In genomic region chr7:43563300-43563699, GRCm38 (mm10) we compare ENCODE assay signal across 9 mouse cellular contexts. TPM values are rescaled to one million over a fixed set of nuclear protein-coding genes. Genes with fewer than 3 reads are reported as not detected.
DNase-seq lines count a peak whose midpoint lies in the region; ATAC-seq and TF ChIP-seq lines count a peak whose summit lies in the region.
"Had no signal": no experiment of that assay in that cellular context is flagged by ENCODE, and none has a peak within 500 bp of the region (broad histone marks: within the 10 kb centered on the region; RNA-seq: fewer than 3 reads in every experiment).

No protein-coding gene starts in this region.

- H3K9ac ChIP-seq in lung, embryonic 16.5 days (ENCODE audit: low read length): peak overlapping the region; percentile 83
- H3K9ac ChIP-seq in liver, embryonic 14.5 days (replicated peaks): no peak overlapping the region
- peak overlapping the region; percentile 82 for H3K9ac ChIP-seq in stomach, embryonic 16.5 days (ENCODE audit: low read length)

- WGBS in lung, embryonic 16.5 days: 43% methylated on average over 6 of the region's 6 CpGs
- 34% methylated on average over 6 of the region's 6 CpGs for WGBS in liver, embryonic 14.5 days (ENCODE audit: insufficient replicate concordance)
- 41% methylated on average over 6 of the region's 6 CpGs for whole genome bisulfite sequencing in stomach, embryonic 16.5 days

- peak overlapping the region; percentile 92 for H3K4me2 ChIP-seq in lung, embryonic 16.5 days (ENCODE audit: low read depth, low read length)
- H3K4me2 ChIP-seq in liver, embryonic 14.5 days (ENCODE audit: low read depth): peak overlapping the region; percentile 72; the same call in 1 of the 2 replicates
- peak overlapping the region; percentile 78 for H3K4me2 ChIP-seq in stomach, embryonic 16.5 days (ENCODE audit: low read depth, low read length)

- ATAC-seq in lung, embryonic 16.5 days (ENCODE audit: low read depth): no peak
- peak; percentile 69 for ATAC-seq in granulocyte monocyte progenitor cell, adult 5-6 weeks (replicated peaks; ENCODE audit: poor library complexity, severe bottlenecking)
- no peak for ATAC-seq in liver, embryonic 14.5 days (ENCODE audit: insufficient read depth)
- no peak for ATAC-seq in stomach, embryonic 16.5 days (ENCODE audit: insufficient read depth, low FRiP score)
- ATAC-seq in megakaryocyte-erythroid progenitor cell, adult 5-6 weeks (replicated peaks; ENCODE audit: low FRiP score, low TSS enrichment, poor library complexity, severe bottlenecking): no peak

- TF ChIP-seq CTCF in liver, embryonic 14.5 days (IDR thresholded peaks at IDR 0.05; ENCODE audit: low read depth): no peak

- H3K4me1 ChIP-seq in lung, embryonic 16.5 days (replicated peaks; ENCODE audit: control insufficient read depth, insufficient read depth, low read length): peaks cover 12% of the 10 kb centered on the region
- H3K4me1 ChIP-seq in liver, embryonic 14.5 days (replicated peaks; ENCODE audit: control insufficient read depth in 2 of 2, insufficient read depth in 2 of 2, low read length in 1 of 2): peaks cover 0 to 4% of the 10 kb centered on the region in 2 experiments; a peak in 1 of 4 replicates
- H3K4me1 ChIP-seq in stomach, embryonic 16.5 days (ENCODE audit: control insufficient read depth, insufficient read depth, low read length): peaks cover 7% of the 10 kb centered on the region

- peaks cover 16% of the 10 kb centered on the region for H3K36me3 ChIP-seq in lung, embryonic 16.5 days (ENCODE audit: control insufficient read depth, insufficient read depth, low read length)
- no peaks in the 10 kb centered on the region for H3K36me3 ChIP-seq in liver, embryonic 14.5 days (replicated peaks; ENCODE audit: control insufficient read depth, insufficient read depth, low read depth)
- peaks cover 3% of the 10 kb centered on the region; the same call in 1 of the 2 replicates for H3K36me3 ChIP-seq in stomach, embryonic 16.5 days (ENCODE audit: control insufficient read depth, insufficient read depth, low read length)

- no peaks in the 10 kb centered on the region for H3K9me3 ChIP-seq in lung, embryonic 16.5 days (ENCODE audit: control insufficient read depth, low read length)
- H3K9me3 ChIP-seq in liver, embryonic 14.5 days (ENCODE audit: control insufficient read depth, low read length): no peaks in the 10 kb centered on the region
- no peaks in the 10 kb centered on the region for H3K9me3 ChIP-seq in stomach, embryonic 16.5 days (replicated peaks; ENCODE audit: control insufficient read depth, low read length)

- no peak for DNase-seq in lung, postnatal 36 days
- DNase-seq in liver, embryonic 14.5 days (ENCODE audit: low read depth in 3 of 3, low spot score in 3 of 3): no peak
- no peak for DNase-seq in testis, postnatal 14 days (ENCODE audit: low spot score)
- DNase-seq in adrenal gland, adult 18-20 months (ENCODE audit: low spot score in 2 of 2): no peak

- peaks cover 2% of the 10 kb centered on the region; the same call in 1 of the 2 replicates for H3K27me3 ChIP-seq in lung, embryonic 16.5 days (ENCODE audit: control insufficient read depth, insufficient read depth, low read depth, low read length)
- H3K27me3 ChIP-seq in liver, embryonic 14.5 days (ENCODE audit: control insufficient read depth, insufficient read depth, low read length): no peaks in the 10 kb centered on the region
- no peaks in the 10 kb centered on the region for H3K27me3 ChIP-seq in stomach, embryonic 16.5 days (ENCODE audit: control insufficient read depth, insufficient read depth, low read length)

- H3K4me3 ChIP-seq in lung, embryonic 16.5 days (ENCODE audit: low read length): peak overlapping the region; percentile 80
- no peak overlapping the region for H3K4me3 ChIP-seq in liver, embryonic 14.5 days (ENCODE audit: insufficient read depth in 1 of 2, low read depth in 2 of 2, low read length in 2 of 2)
- peak overlapping the region; percentile 73 for H3K4me3 ChIP-seq in stomach, embryonic 16.5 days (replicated peaks; ENCODE audit: low read length)

- no peak overlapping the region for H3K27ac ChIP-seq in lung, embryonic 16.5 days (ENCODE audit: low read length)
- H3K27ac ChIP-seq in liver, embryonic 14.5 days: no peak overlapping the region
- H3K27ac ChIP-seq in stomach, embryonic 16.5 days (ENCODE audit: low read length): no peak overlapping the region

- TF ChIP-seq EP300 in liver, embryonic 14.5 days (IDR thresholded peaks at IDR 0.05; ENCODE audit: low read depth): no peak

RNA-seq across cellular contexts. Expression of gene Zfp658, which starts 1.2 kb away (rescaled TPM):
- 4.3 TPM in 2 replicates for polyA plus RNA-seq in lung, embryonic 16.5 days (2015; fragmentation: Nextera tagmentation; extraction: Ambion mirVana)
- total RNA-seq in granulocyte monocyte progenitor cell, adult 5-6 weeks (2014; fragmentation: Nextera tagmentation): 1.7 and 1.9 TPM in 2 replicates
- total RNA-seq in granulocyte monocyte progenitor cell, adult 5-6 weeks (2017): 0.98 and 1.5 TPM in 2 replicates
- polyA plus RNA-seq in liver, embryonic 14.5 days (2012; rRNA removed): 0.18 and 0.33 TPM in 2 replicates
- 0.15 and 0.25 TPM in 2 replicates for polyA plus RNA-seq in liver, embryonic 14.5 days (2014; fragmentation: Nextera tagmentation; extraction: Ambion mirVana)
- polyA plus RNA-seq in stomach, embryonic 16.5 days (2015; fragmentation: Nextera tagmentation; extraction: Ambion mirVana): 3.5 and 3.6 TPM in 2 replicates
- 1.0 and 1.2 TPM in 2 replicates for total RNA-seq in megakaryocyte-erythroid progenitor cell, adult 5-6 weeks (2014; fragmentation: Nextera tagmentation)
- 0.09 and 0.11 TPM in 2 replicates for total RNA-seq in megakaryocyte-erythroid progenitor cell, adult 5-6 weeks (2017)
- total RNA-seq in adrenal gland, adult 18-20 months (2021): 1 to 10 TPM; 2.2 TPM

RNA-seq across cellular contexts. Expression of gene Zfp719, which starts 16.1 kb away (rescaled TPM):
- polyA plus RNA-seq in lung, embryonic 16.5 days (2015; fragmentation: Nextera tagmentation; extraction: Ambion mirVana): 14.1 and 15.8 TPM in 2 replicates
- 9.9 and 19.2 TPM in 2 replicates for total RNA-seq in granulocyte monocyte progenitor cell, adult 5-6 weeks (2014; fragmentation: Nextera tagmentation)
- total RNA-seq in granulocyte monocyte progenitor cell, adult 5-6 weeks (2017): 7.8 and 10.8 TPM in 2 replicates
- polyA plus RNA-seq in liver, embryonic 14.5 days (2012; rRNA removed): 0.56 and 0.87 TPM in 2 replicates
- polyA plus RNA-seq in liver, embryonic 14.5 days (2014; fragmentation: Nextera tagmentation; extraction: Ambion mirVana): 1.6 and 1.7 TPM in 2 replicates
- polyA plus RNA-seq in stomach, embryonic 16.5 days (2015; fragmentation: Nextera tagmentation; extraction: Ambion mirVana): 11.3 and 12.9 TPM in 2 replicates
- total RNA-seq in megakaryocyte-erythroid progenitor cell, adult 5-6 weeks (2014; fragmentation: Nextera tagmentation): 5.0 and 5.5 TPM in 2 replicates
- total RNA-seq in megakaryocyte-erythroid progenitor cell, adult 5-6 weeks (2017): 4.2 and 4.5 TPM in 2 replicates
- 10 to 100 TPM; 15.3 to 17.6 TPM for total RNA-seq in adrenal gland, adult 18-20 months (2021)

RNA-seq across cellular contexts. Expression of gene Cd33, which starts 19.1 kb away (rescaled TPM):
- 2.2 and 2.3 TPM in 2 replicates for polyA plus RNA-seq in lung, embryonic 16.5 days (2015; fragmentation: Nextera tagmentation; extraction: Ambion mirVana)
- 4.0 and 5.7 TPM in 2 replicates for total RNA-seq in granulocyte monocyte progenitor cell, adult 5-6 weeks (2014; fragmentation: Nextera tagmentation)
- total RNA-seq in granulocyte monocyte progenitor cell, adult 5-6 weeks (2017): 2.9 and 4.1 TPM in 2 replicates
- 0.95 and 1.4 TPM in 2 replicates for polyA plus RNA-seq in liver, embryonic 14.5 days (2012; rRNA removed)
- polyA plus RNA-seq in liver, embryonic 14.5 days (2014; fragmentation: Nextera tagmentation; extraction: Ambion mirVana): 1.5 and 1.9 TPM in 2 replicates
- 3.0 and 3.7 TPM in 2 replicates for polyA plus RNA-seq in stomach, embryonic 16.5 days (2015; fragmentation: Nextera tagmentation; extraction: Ambion mirVana)
- 1.9 and 3.5 TPM in 2 replicates for total RNA-seq in megakaryocyte-erythroid progenitor cell, adult 5-6 weeks (2014; fragmentation: Nextera tagmentation)
- total RNA-seq in megakaryocyte-erythroid progenitor cell, adult 5-6 weeks (2017): 0.19 and 0.42 TPM in 2 replicates
- 1 to 10 TPM; 3.3 to 5.4 TPM for total RNA-seq in adrenal gland, adult 18-20 months (2021)

RNA-seq across cellular contexts. Expression of gene Zfp819, which starts 43.7 kb away (rescaled TPM):
- polyA plus RNA-seq in lung, embryonic 16.5 days (2015; fragmentation: Nextera tagmentation; extraction: Ambion mirVana): 0.41 and 0.80 TPM in 2 replicates
- 1.4 TPM in 1 of 2 replicates, not detected in the other for total RNA-seq in granulocyte monocyte progenitor cell, adult 5-6 weeks (2014; fragmentation: Nextera tagmentation)
- 0.17 and 0.98 TPM in 2 replicates for total RNA-seq in granulocyte monocyte progenitor cell, adult 5-6 weeks (2017)
- polyA plus RNA-seq in liver, embryonic 14.5 days (2012; rRNA removed): 0.07 TPM in 1 of 2 replicates, not detected in the other
- polyA plus RNA-seq in liver, embryonic 14.5 days (2014; fragmentation: Nextera tagmentation; extraction: Ambion mirVana): not detected in 2 replicates
- not detected in 2 replicates for polyA plus RNA-seq in stomach, embryonic 16.5 days (2015; fragmentation: Nextera tagmentation; extraction: Ambion mirVana)
- not detected in 2 replicates for total RNA-seq in megakaryocyte-erythroid progenitor cell, adult 5-6 weeks (2014; fragmentation: Nextera tagmentation)
- total RNA-seq in megakaryocyte-erythroid progenitor cell, adult 5-6 weeks (2017): not detected in 2 replicates
- under 1 TPM in 1 of 2 experiments, not detected in 1; 0.13 TPM for total RNA-seq in adrenal gland, adult 18-20 months (2021)
- total RNA-seq: hematopoietic stem cell, adult 5-6 weeks had no signal

RNA-seq across cellular contexts. Expression of gene 4931406B18Rik, which starts 57.6 kb away (rescaled TPM):
- polyA plus RNA-seq in lung, embryonic 16.5 days (2015; fragmentation: Nextera tagmentation; extraction: Ambion mirVana): not detected in 2 replicates
- not detected in 2 replicates for total RNA-seq in granulocyte monocyte progenitor cell, adult 5-6 weeks (2014; fragmentation: Nextera tagmentation)
- not detected in 2 replicates for total RNA-seq in granulocyte monocyte progenitor cell, adult 5-6 weeks (2017)
- not detected in 2 replicates for polyA plus RNA-seq in liver, embryonic 14.5 days (2012; rRNA removed)
- polyA plus RNA-seq in liver, embryonic 14.5 days (2014; fragmentation: Nextera tagmentation; extraction: Ambion mirVana): not detected in 2 replicates
- polyA plus RNA-seq in stomach, embryonic 16.5 days (2015; fragmentation: Nextera tagmentation; extraction: Ambion mirVana): not detected in 2 replicates
- not detected in 2 replicates for total RNA-seq in megakaryocyte-erythroid progenitor cell, adult 5-6 weeks (2014; fragmentation: Nextera tagmentation)
- total RNA-seq in megakaryocyte-erythroid progenitor cell, adult 5-6 weeks (2017): not detected in 2 replicates
- total RNA-seq in adrenal gland, adult 18-20 months (2021): not detected
- total RNA-seq: hematopoietic stem cell, adult 5-6 weeks had no signal

Comparison
In these comparisons a context has a peak if more than half of its experiments do, and no peak if none do; other contexts are left out.
1. H3K4me3 ChIP-seq: peak in lung, embryonic 16.5 days (single experiment) and stomach, embryonic 16.5 days (single experiment); none in liver, embryonic 14.5 days (0 of 2).
2. Peak in every context shown above with its lines, with median percentiles within 50 percentile points of each other: H3K4me2 ChIP-seq.